Mouse (Mus musculus) kidney, embryonic 15.5 days (tissue): ENCODE results near the gene Ccdc62. TPM values are rescaled to one million over a fixed set of nuclear protein-coding genes. Genes with fewer than 3 reads are reported as not detected.

ENCODE experiments used
- ATAC-seq: fragments of 200-750 bp; cut with Nextera tagmentation; replicated peaks from 2 replicates; pipeline ENCODE4 v1.8.0; 2017; ENCODE audit warnings: moderate TSS enrichment; ENCODE audit not compliant: low FRiP score
- H3K27ac ChIP-seq: fragments of 300-500 bp; sonication (generic); 2 replicates; pipeline ENCODE4 v1.5.1; 2015; ENCODE audit warnings: mild to moderate bottlenecking, inconsistent platforms
- H3K27me3 ChIP-seq: fragments of 300-500 bp; sonication (generic); 2 replicates; pipeline ENCODE4 v1.6.1; 2015; ENCODE audit warnings: inconsistent platforms
- H3K36me3 ChIP-seq: fragments of 300-500 bp; sonication (generic); 2 replicates; pipeline ENCODE4 v1.6.1; 2015; ENCODE audit warnings: inconsistent platforms
- H3K4me1 ChIP-seq: fragments of 300-500 bp; sonication (generic); 2 replicates; pipeline ENCODE4 v1.6.1; 2015; ENCODE audit warnings: inconsistent platforms
- H3K4me2 ChIP-seq: fragments of 300-500 bp; sonication (generic); 2 replicates; pipeline ENCODE4 v1.6.1; 2015; ENCODE audit warnings: moderate library complexity, mild to moderate bottlenecking, inconsistent platforms
- H3K4me3 ChIP-seq: fragments of 300-500 bp; sonication (generic); replicated peaks from 2 replicates; pipeline ENCODE4 v1.5.1; 2015; ENCODE audit warnings: mild to moderate bottlenecking, inconsistent platforms
- H3K9ac ChIP-seq: fragments of 300-500 bp; sonication (generic); 2 replicates; pipeline ENCODE4 v1.6.1; 2015; ENCODE audit warnings: mild to moderate bottlenecking, inconsistent platforms
- H3K9me3 ChIP-seq: fragments of 300-500 bp; sonication (generic); replicated peaks from 2 replicates; pipeline ENCODE4 v1.6.1; 2016; ENCODE audit warnings: inconsistent platforms
- WGBS: fragments of 180-500 bp; shearing (Covaris S2); methylation state at CpG from one replicate; pipeline ENCODE4 v1.1.7; 2015; ENCODE audit warnings: mixed read lengths; 5-methylcytosine and 5-hydroxymethylcytosine counted together
- polyA plus RNA-seq: library from polyadenylated mRNA; unstranded; fragments of >200 nt; fragmentation: Nextera tagmentation; extraction: Ambion mirVana; gene quantifications from 2 replicates; pipeline ENCODE4 v1.2.1, GENCODE M21; 2015

The Ccdc62 gene
- polyA plus RNA-seq, 1 experiment from 2014 or later, result 6.9 TPM

DNA sequence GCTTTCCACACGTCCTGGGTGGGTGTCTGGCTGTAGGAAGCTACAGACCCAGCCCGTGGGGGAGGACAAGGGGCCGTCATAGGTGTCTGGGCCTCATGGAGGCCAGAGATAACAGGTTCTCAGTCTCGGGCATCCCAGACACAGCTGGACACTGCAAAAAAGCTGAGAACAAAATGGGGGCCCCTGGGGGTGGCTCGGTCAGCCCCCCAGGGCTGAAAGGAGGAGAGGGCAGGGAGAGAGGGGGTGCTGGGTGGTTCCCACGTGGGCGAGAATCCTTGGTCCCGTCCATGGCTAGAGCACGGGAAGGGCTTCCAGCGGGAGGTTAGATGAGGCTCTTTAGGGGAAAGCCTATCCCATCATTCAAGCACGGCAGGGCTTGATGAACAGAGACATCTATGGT is 52.4 kb downstream of the Ccdc62 start:
- ATAC-seq, result no peak
- 74% methylated on average over 11 of the region's 11 CpGs for WGBS
- peaks cover 68% of the 10 kb centered on the region for H3K4me1 ChIP-seq
- no peaks in the 10 kb centered on the region for H3K9me3 ChIP-seq
- H3K27me3 ChIP-seq, result no peaks in the 10 kb centered on the region
- H3K36me3 ChIP-seq, result no peaks in the 10 kb centered on the region
- no peak overlapping the region for H3K9ac ChIP-seq
- no peak overlapping the region for H3K4me3 ChIP-seq
- H3K4me2 ChIP-seq, result no peak overlapping the region
- H3K27ac ChIP-seq, result no peak overlapping the region

DNA sequence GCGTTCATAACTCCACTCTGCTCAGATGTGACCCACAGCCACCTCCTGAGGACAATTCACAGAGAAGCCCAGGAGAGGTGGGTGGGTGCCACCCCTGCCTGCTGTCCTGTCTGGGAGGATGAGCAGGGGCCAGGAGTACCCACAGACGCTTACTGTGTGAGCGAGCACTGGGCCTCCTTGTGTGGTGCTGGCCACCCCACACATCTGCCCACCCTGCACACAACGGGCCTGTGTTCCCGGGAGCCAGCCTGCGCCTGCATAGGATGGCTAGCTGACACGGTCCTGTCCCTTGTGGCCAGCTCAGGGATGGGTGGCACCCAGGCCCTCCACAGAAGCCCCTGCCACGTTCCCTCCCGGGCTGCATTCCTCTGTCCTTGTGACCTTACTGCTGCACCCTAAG is 55.0 kb downstream of the Ccdc62 start:
- WGBS, result 60% methylated on average over 9 of the region's 9 CpGs
- H3K9me3 ChIP-seq, result no peaks in the 10 kb centered on the region
- H3K4me3 ChIP-seq, result no peak overlapping the region
- H3K36me3 ChIP-seq, result 0 out of 2 replicates have a peak, but pooled peaks cover 4% of the 10 kb centered on the region
- no peak overlapping the region for H3K9ac ChIP-seq
- no peak overlapping the region for H3K4me2 ChIP-seq
- ATAC-seq, result no peak
- peaks cover 68% of the 10 kb centered on the region for H3K4me1 ChIP-seq
- no peaks in the 10 kb centered on the region for H3K27me3 ChIP-seq
- H3K27ac ChIP-seq, result 0 out of 2 replicates have a peak overlapping the region, but pooled peaks have one; percentile 1

DNA sequence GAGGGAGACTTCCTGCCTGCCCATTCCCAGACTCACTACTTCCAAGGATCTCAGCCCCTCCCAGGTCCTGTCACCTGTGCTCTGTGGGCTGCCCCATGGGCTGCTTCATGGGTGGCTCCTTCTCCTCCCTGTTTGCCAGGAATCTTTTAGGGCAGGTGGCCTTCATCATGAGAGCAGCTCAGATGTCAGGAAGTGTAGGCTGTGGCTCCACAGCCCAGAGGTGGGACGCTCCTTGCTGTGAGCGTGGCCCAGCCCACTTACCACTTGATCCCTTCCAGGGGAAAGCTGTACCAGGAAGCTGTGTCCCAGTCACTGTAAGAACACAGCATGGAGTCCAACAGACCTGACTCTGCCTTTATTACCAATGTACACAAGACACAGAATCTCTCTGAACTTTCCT is 56.4 kb downstream of the Ccdc62 start:
- H3K4me2 ChIP-seq, result no peak overlapping the region
- peak; percentile 44 for ATAC-seq
- 23% methylated on average over 2 of the region's 2 CpGs for WGBS
- peaks cover 4% of the 10 kb centered on the region; the same call in 1 of the 2 replicates for H3K36me3 ChIP-seq
- no peak overlapping the region for H3K9ac ChIP-seq
- peak overlapping the region; percentile 56 for H3K27ac ChIP-seq
- no peak overlapping the region for H3K4me3 ChIP-seq
- H3K9me3 ChIP-seq, result no peaks in the 10 kb centered on the region
- H3K27me3 ChIP-seq, result no peaks in the 10 kb centered on the region
- H3K4me1 ChIP-seq, result peaks cover 59% of the 10 kb centered on the region

DNA sequence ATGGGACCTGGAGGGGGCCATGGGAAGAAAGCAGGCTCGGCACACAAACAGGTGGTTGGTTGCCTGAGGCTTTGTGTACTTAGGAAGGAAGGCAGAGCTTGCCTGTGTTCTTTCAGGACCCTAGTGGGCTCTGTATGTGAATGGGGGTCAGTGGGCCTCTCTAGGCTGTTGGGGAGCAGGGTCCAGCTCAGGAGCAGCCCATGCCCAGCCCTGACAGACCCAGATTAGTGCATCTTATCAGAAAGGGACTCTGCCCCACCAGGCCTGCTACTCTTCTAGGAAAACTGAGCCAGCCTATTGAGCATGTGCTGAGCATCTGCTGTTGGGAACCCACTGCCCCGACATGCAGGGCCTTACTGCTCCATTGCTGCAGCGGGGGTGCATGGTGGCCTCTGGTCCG is 57.0 kb downstream of the Ccdc62 start:
- WGBS, result 84% methylated on average over 4 of the region's 4 CpGs
- no peak overlapping the region for H3K4me2 ChIP-seq
- H3K4me1 ChIP-seq, result peaks cover 59% of the 10 kb centered on the region
- ATAC-seq, result no peak
- no peaks in the 10 kb centered on the region for H3K9me3 ChIP-seq
- peaks cover 4% of the 10 kb centered on the region; the same call in 1 of the 2 replicates for H3K36me3 ChIP-seq
- peak overlapping the region; percentile 56; the same call in 1 of the 2 replicates for H3K27ac ChIP-seq
- H3K9ac ChIP-seq, result no peak overlapping the region
- no peak overlapping the region for H3K4me3 ChIP-seq
- no peaks in the 10 kb centered on the region for H3K27me3 ChIP-seq

DNA sequence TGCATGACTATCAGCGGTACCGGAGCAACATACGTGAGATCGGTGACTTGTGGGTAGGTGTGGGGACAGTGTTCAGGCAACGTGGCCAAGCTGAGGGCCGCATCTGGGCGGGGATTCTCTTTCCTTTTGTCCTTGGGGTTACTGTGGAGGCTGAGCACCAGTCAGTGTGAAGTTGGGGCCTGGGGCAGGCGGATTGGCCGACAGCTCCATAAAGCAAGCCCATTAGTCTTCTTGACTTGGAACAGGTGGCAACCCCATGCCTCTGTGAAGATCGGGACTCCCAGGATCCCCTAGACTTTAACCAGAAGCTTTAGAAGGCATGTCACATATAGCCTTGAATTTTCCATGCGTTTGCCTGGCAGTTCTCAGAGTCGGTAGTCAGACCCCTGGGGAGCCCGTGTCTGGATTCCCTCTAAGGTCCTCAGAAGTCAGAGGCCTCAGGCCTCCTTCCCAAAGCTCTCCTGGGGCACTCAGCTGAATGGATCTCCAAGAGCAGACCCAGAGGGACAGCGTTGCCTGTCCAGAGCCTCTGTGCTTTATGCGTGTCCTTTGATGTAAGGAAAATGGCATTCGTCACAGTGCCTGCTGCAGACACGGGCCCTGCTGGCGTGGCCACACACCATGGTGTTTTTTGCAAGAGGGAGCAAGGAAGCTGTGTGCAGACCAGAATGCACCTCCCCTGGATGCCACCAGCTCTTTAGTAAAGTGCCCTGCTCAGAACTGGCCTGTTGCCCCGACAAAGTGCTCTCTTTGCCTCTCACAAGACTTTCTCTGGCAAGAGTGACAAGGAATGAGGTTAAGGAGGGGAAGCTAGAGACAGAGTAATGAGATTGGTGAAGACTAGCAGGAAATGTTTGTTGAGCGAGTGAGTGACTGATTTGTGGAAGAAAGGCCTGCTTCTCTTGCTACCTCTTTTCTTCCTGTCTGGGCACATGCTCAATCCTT is 59.7 kb downstream of the Ccdc62 start:
- H3K9ac ChIP-seq, result no peak overlapping the region
- no peak for ATAC-seq
- H3K27me3 ChIP-seq, result no peaks in the 10 kb centered on the region
- no peaks in the 10 kb centered on the region for H3K9me3 ChIP-seq
- H3K4me2 ChIP-seq, result no peak overlapping the region
- WGBS, result 64% methylated on average over 20 of the region's 20 CpGs
- H3K4me1 ChIP-seq, result peaks cover 43% of the 10 kb centered on the region
- H3K27ac ChIP-seq, result no peak overlapping the region
- peaks cover 4% of the 10 kb centered on the region; the same call in 1 of the 2 replicates for H3K36me3 ChIP-seq
- H3K4me3 ChIP-seq, result no peak overlapping the region

DNA sequence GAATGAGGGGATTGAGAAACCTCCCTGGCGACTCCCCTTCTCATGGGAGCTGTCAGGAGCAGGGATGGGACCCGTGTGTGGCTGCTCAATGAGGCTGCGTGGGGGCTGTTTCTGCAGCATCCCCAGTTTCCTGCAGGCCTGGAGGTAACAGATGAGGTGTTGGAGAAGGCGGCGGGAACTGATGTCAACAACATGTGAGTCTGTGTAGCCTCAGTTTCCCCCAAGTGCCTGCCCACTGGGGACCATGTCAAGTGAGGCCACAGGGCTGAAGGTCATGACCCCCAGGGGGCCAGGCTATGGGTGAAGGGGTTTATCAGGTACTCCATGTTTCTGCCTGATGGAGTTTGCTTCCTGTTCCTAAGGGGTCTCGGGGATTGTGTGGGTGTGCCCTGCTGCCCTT is 60.8 kb downstream of the Ccdc62 start:
- Histone ChIP-seq H3K4me1 (peaks cover 42% of the 10 kb centered on the region), H3K9me3 (no peaks in the 10 kb centered on the region), H3K27me3 (no peaks in the 10 kb centered on the region), H3K36me3 (peaks cover 4% of the 10 kb centered on the region; the same call in 1 of the 2 replicates), H3K4me3 (no peak overlapping the region), H3K4me2 (no peak overlapping the region), H3K9ac (no peak overlapping the region), H3K27ac (no peak overlapping the region)
- 70% methylated on average over 6 of the region's 6 CpGs for WGBS
- ATAC-seq, result no peak

DNA sequence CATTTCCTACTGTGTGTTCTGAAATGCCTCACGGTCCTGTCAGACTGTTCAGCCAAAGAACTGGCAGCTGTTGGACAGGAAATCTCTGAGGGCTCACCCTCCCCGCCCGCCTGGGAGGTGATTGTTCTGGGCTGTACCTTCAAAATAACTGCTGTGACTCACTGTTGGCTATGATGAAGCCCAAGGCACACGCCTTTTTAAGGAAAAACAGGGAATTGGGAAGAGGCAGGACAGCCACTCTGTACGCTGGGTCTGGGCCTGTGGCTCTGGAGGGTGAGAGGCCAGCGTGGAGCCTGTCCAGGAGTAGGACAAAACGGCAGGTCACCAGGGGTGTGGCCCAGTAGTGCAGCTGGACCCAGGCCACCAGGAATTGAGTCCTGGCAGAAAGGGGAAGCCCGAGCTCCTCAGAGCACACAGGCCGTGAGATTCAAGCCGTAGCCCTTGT is 61.7 kb downstream of the Ccdc62 start:
- peaks cover 4% of the 10 kb centered on the region; the same call in 1 of the 2 replicates for H3K36me3 ChIP-seq
- no peak for ATAC-seq
- H3K4me2 ChIP-seq, result no peak overlapping the region
- H3K9ac ChIP-seq, result no peak overlapping the region
- H3K4me1 ChIP-seq, result peaks cover 33% of the 10 kb centered on the region
- H3K9me3 ChIP-seq, result no peaks in the 10 kb centered on the region
- no peaks in the 10 kb centered on the region for H3K27me3 ChIP-seq
- H3K27ac ChIP-seq, result peak overlapping the region; percentile 24
- 73% methylated on average over 10 of the region's 10 CpGs for WGBS
- no peak overlapping the region for H3K4me3 ChIP-seq

DNA sequence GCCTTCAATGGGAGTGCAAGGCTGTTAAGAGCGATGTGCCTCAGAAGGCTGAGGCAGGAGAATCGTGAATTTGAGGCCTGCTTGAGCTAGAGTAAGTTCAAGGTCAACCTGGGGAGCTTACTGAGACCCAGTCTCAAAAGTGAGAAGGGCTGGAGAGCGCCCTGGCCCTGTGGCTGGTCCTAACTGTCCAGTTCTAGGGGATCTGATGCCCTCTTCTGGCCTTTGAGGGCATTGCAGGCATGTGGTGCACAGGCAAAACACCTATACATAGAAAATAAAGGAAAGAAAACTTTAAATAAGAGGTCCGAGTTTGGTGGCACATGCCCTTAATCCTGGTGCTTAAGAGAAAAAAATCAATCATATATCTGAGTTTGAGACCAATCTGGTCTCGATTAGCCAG is 62.3 kb downstream of the Ccdc62 start:
- no peaks in the 10 kb centered on the region for H3K27me3 ChIP-seq
- no peak overlapping the region for H3K4me3 ChIP-seq
- no peaks in the 10 kb centered on the region for H3K9me3 ChIP-seq
- no peak overlapping the region for H3K4me2 ChIP-seq
- ATAC-seq, result no peak
- H3K36me3 ChIP-seq, result peaks cover 5% of the 10 kb centered on the region; the same call in 1 of the 2 replicates
- WGBS, result 31% methylated on average over 5 of the region's 5 CpGs
- no peak overlapping the region for H3K9ac ChIP-seq
- no peak overlapping the region for H3K27ac ChIP-seq
- peaks cover 27% of the 10 kb centered on the region for H3K4me1 ChIP-seq

DNA sequence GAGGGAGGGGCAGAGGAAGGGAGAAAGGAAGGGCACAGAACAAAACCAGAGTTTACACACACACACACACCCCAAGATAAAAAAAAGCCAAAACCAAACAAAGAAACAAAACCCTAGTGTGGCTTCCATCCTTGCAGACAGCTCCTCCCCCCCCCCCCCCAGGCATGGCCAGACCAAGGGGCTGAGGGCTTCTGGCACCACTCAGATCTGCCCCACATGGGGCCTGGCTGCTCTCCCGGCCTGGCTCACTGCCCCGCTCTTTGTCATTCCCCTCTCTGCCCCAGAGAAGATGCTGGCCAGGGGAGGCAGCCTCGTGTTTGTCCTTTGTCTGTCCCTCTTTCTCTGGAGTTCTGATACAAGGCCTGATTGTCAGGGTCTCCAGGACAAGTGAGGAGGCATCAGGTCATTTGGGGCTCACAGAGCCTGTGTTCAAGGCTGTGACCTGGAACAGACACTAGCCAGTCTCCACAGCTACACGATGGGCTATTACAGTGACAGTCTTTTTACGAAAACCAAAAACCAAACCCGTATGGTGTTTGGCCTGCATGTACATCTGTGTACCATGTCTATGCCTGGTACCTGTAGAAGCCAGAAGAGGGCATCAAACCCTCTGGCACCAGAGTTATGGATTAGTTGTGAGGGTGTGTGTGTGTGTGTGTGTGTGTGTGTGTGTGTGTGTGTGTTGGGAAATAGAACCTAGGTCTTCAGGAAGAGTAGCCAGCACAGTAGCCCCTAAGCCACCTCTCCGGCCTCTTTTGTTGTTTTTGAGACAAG is 63.0 kb downstream of the Ccdc62 start:
- Histone ChIP-seq H3K9me3 (no peaks in the 10 kb centered on the region), H3K36me3 (peaks cover 8% of the 10 kb centered on the region; the same call in 1 of the 2 replicates), H3K4me1 (peaks cover 21% of the 10 kb centered on the region), H3K4me2 (no peak overlapping the region), H3K27me3 (no peaks in the 10 kb centered on the region), H3K9ac (no peak overlapping the region), H3K4me3 (no peak overlapping the region), H3K27ac (no peak overlapping the region)
- 78% methylated on average over 7 of the region's 7 CpGs for WGBS
- no peak for ATAC-seq

DNA sequence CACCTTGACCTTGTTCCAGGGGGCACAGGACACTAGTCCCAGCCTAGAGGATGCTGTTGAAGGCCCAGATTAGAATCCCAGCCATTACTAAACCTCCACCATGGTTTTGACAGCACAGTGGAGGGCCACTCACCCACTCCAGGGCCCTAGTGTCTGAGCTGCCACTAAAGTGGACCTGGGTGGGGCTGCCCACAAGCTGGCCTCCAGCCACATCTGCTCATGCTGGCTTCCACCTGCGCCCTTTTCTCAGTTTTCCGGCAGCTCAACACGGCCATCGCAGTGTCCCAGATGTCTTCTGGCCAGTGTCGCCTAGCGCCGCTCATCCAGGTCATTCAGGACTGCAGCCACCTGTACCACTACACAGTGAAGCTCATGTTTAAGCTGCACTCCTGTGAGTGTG is 64.0 kb downstream of the Ccdc62 start:
- Histone ChIP-seq H3K4me3 (no peak overlapping the region), H3K9me3 (no peaks in the 10 kb centered on the region), H3K27me3 (no peaks in the 10 kb centered on the region), H3K36me3 (peaks cover 9% of the 10 kb centered on the region), H3K9ac (no peak overlapping the region), H3K4me1 (peaks cover 11% of the 10 kb centered on the region), H3K4me2 (no peak overlapping the region), H3K27ac (no peak overlapping the region)
- 96% methylated on average over 7 of the region's 7 CpGs for WGBS
- ATAC-seq, result no peak

DNA sequence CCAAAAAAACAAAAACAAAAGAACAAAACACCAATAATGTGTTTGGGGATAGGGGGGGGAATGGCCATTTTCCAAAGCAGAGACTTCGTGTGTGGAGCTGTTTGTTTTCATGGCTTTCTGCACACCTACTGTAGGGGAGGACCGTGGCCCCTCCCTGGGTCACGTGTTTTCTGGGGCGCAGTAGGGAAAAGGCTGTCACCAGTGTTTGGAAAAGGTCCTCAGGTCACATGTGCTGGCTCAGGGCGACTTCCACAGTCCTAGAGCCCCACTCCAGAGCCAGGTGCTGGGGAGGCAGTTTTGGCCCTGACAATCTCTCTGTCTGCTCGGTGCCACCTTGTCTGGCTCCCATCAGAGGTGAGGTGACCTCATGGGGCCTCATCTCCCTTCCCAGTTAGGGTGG is 64.9 kb downstream of the Ccdc62 start:
- H3K9me3 ChIP-seq, result no peaks in the 10 kb centered on the region
- H3K27me3 ChIP-seq, result no peaks in the 10 kb centered on the region
- H3K4me1 ChIP-seq, result 0 out of 2 replicates have a peak, but pooled peaks cover 7% of the 10 kb centered on the region
- no peak for ATAC-seq
- H3K4me2 ChIP-seq, result no peak overlapping the region
- no peak overlapping the region for H3K27ac ChIP-seq
- 58% methylated on average over 6 of the region's 6 CpGs for WGBS
- H3K9ac ChIP-seq, result no peak overlapping the region
- H3K4me3 ChIP-seq, result no peak overlapping the region
- peaks cover 13% of the 10 kb centered on the region for H3K36me3 ChIP-seq

DNA sequence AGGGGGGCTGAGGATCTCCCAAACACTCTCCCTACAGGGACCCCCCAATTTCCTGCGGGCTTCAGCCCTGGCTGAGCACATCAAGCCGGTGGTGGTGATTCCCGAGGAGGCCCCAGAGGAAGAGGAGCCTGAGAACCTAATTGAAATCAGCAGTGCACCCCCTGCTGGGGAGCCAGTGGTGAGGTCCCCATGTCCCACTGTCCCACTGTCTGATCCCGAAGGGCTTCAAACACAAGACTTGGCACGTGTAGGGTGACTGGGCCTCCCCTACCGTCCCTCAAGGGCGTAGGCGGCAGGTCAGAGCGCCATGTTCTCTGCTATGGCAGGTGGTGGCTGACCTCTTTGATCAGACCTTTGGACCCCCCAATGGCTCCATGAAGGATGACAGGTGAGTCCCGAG is 65.7 kb downstream of the Ccdc62 start:
- H3K4me1 ChIP-seq, result 0 out of 2 replicates have a peak, but pooled peaks cover 10% of the 10 kb centered on the region
- H3K27me3 ChIP-seq, result no peaks in the 10 kb centered on the region
- H3K9me3 ChIP-seq, result no peaks in the 10 kb centered on the region
- no peak overlapping the region for H3K4me3 ChIP-seq
- no peak overlapping the region for H3K27ac ChIP-seq
- no peak for ATAC-seq
- peaks cover 15% of the 10 kb centered on the region for H3K36me3 ChIP-seq
- WGBS, result 84% methylated on average over 10 of the region's 10 CpGs
- no peak overlapping the region for H3K9ac ChIP-seq
- no peak overlapping the region for H3K4me2 ChIP-seq
